Mouse (Mus musculus) intestine, postnatal 0 days (tissue): ENCODE data around the gene Rad51b. TPM values are rescaled to one million over a fixed set of nuclear protein-coding genes. Genes with fewer than 3 reads are reported as not detected.
A peak's percentile ranks its signal among the peaks of the same experiment; 100 is the strongest.

Experiments
- ATAC-seq: fragments of 200-750 bp; cut with Nextera tagmentation; 2 replicates; pipeline ENCODE4 v1.8.0; 2017; ENCODE audit warnings: mild to moderate bottlenecking, moderate TSS enrichment, moderate library complexity
- H3K27ac ChIP-seq: fragments of 300-500 bp; sonication (generic); 2 replicates; pipeline ENCODE4 v1.5.1; 2014; ENCODE audit warnings: mild to moderate bottlenecking, low read depth, low read length, moderate library complexity
- H3K27me3 ChIP-seq: fragments of 300-500 bp; sonication (generic); replicated peaks from 2 replicates; pipeline ENCODE4 v1.6.1; 2014; ENCODE audit warnings: low read length, mixed read lengths; ENCODE audit not compliant: control insufficient read depth, insufficient read depth
- H3K36me3 ChIP-seq: fragments of 300-500 bp; sonication (generic); 2 replicates; pipeline ENCODE4 v1.6.1; 2014; ENCODE audit warnings: mild to moderate bottlenecking, moderate library complexity; ENCODE audit not compliant: control insufficient read depth, insufficient read depth
- H3K4me1 ChIP-seq: fragments of 300-500 bp; sonication (generic); replicated peaks from 2 replicates; pipeline ENCODE4 v1.6.1; 2014; ENCODE audit warnings: antibody characterized with exemption, low read length, mixed read lengths; ENCODE audit not compliant: control insufficient read depth, insufficient read depth
- H3K4me2 ChIP-seq: fragments of 300-500 bp; sonication (generic); replicated peaks from 2 replicates; pipeline ENCODE4 v1.6.1; 2014; ENCODE audit warnings: low read depth, mild to moderate bottlenecking, moderate library complexity
- H3K4me3 ChIP-seq: fragments of 300-500 bp; sonication (generic); 2 replicates; pipeline ENCODE4 v1.5.1; 2014; ENCODE audit warnings: low read depth, low read length
- H3K9ac ChIP-seq: fragments of 300-500 bp; sonication (generic); 2 replicates; pipeline ENCODE4 v1.6.1; 2014; ENCODE audit warnings: mild to moderate bottlenecking, low read depth, low read length
- H3K9me3 ChIP-seq: fragments of 300-500 bp; sonication (generic); 2 replicates; pipeline ENCODE4 v1.6.1; 2016; ENCODE audit warnings: mixed run types; ENCODE audit not compliant: control insufficient read depth
- CTCF ChIP-seq: sonication (generic); IDR thresholded peaks from 2 replicates; pipeline ENCODE4 v1.5.1; 2016; ENCODE audit warnings: low read depth, mild to moderate bottlenecking, control low read depth, antibody characterized with exemption, moderate library complexity
- WGBS: fragments of 180-500 bp; shearing (Covaris S2); extraction: QIAGEN DNeasy Blood & Tissue Kit; methylation state at CpG from one replicate; pipeline ENCODE4 v1.1.7; 2014; 5-methylcytosine and 5-hydroxymethylcytosine counted together
- polyA plus RNA-seq: library from polyadenylated mRNA; unstranded; fragments of >200 nt; fragmentation: Nextera tagmentation; extraction: Ambion mirVana; gene quantifications from 2 replicates; pipeline ENCODE4 v1.2.1, GENCODE M21; 2015

The Rad51b gene
- polyA plus RNA-seq, 1 experiment from 2014 or later: 1.9 TPM

GRCm38 (mm10) chr12:79808426-79809398 lies 511.6 kb downstream of the Rad51b start:
- Histone ChIP-seq H3K4me2 (no peak overlapping the region), H3K4me3 (no peak overlapping the region), H3K27ac (no peak overlapping the region), H3K27me3 (no peaks in the 10 kb centered on the region), H3K4me1 (0 out of 2 replicates have a peak, but pooled peaks cover 4% of the 10 kb centered on the region), H3K9ac (no peak overlapping the region), H3K36me3 (no peaks in the 10 kb centered on the region; the same call in 1 of the 2 replicates), H3K9me3 (no peaks in the 10 kb centered on the region)
- ATAC-seq: no peak
- TF ChIP-seq CTCF: no peak
- WGBS: 86% methylated on average over 18 of the region's 18 CpGs

- ATAC-seq: no peak
- no peak for TF ChIP-seq CTCF
- Histone ChIP-seq H3K9me3 (no peaks in the 10 kb centered on the region), H3K36me3 (no peaks in the 10 kb centered on the region; the same call in 1 of the 2 replicates), H3K4me1 (0 out of 2 replicates have a peak, but pooled peaks cover 4% of the 10 kb centered on the region), H3K4me3 (no peak overlapping the region), H3K4me2 (no peak overlapping the region), H3K27ac (no peak overlapping the region), H3K9ac (no peak overlapping the region), H3K27me3 (no peaks in the 10 kb centered on the region)
- WGBS: 84% methylated on average over 5 of the region's 5 CpGs
Observed at GRCm38 (mm10) chr12:79809518-79809917, 512.4 kb downstream of the Rad51b start.

- WGBS: 89% methylated on average over 8 of the region's 8 CpGs
- Histone ChIP-seq H3K4me3 (no peak overlapping the region), H3K36me3 (no peaks in the 10 kb centered on the region; the same call in 1 of the 2 replicates), H3K4me1 (no peaks in the 10 kb centered on the region), H3K9ac (no peak overlapping the region), H3K27ac (no peak overlapping the region), H3K4me2 (no peak overlapping the region), H3K9me3 (no peaks in the 10 kb centered on the region), H3K27me3 (no peaks in the 10 kb centered on the region)
- no peak for ATAC-seq
- TF ChIP-seq CTCF: no peak
Observed at GRCm38 (mm10) chr12:79812422-79812821, 515.3 kb downstream of the Rad51b start.

DNA sequence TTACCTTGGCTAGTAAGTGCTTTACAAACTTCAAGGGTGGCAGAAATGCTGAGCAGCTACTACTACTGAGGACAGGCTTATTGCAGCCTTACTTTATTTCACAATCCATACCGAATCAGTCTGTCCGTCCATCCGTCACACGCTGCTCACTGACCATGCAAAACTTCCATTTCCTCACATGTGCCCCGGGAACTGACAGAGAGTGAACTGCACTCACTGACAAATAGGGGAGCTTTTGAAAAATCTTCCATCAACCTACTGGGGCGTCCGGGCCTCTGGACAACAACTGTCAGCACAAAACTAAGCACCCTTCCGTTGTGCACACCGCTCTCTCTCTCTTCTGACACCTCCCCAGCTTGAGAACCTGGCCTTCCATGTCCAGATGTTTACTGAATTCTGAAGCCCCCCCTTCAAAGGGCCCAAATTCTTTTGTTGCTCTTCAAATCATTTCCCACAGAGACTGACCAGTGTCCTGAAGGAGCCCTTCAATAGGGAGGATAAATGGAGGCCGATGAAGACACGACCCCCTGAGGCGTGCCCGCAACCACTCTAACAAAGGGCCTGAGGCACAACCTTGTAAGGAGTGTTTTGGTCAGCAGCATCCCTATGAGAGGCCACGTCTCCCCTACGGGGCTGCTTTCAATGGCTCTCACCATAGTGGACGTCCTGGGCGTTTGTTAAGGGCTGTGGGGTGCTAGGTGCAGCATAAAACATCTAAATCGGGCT lies 515.9 kb downstream of the Rad51b start:
- no peaks in the 10 kb centered on the region for H3K27me3 ChIP-seq
- no peaks in the 10 kb centered on the region for H3K9me3 ChIP-seq
- no peaks in the 10 kb centered on the region for H3K4me1 ChIP-seq
- TF ChIP-seq CTCF: no peak
- 86% methylated on average over 18 of the region's 18 CpGs for WGBS
- H3K9ac ChIP-seq: no peak overlapping the region
- H3K27ac ChIP-seq: no peak overlapping the region
- H3K4me3 ChIP-seq: no peak overlapping the region
- no peak for ATAC-seq
- H3K4me2 ChIP-seq: no peak overlapping the region
- no peaks in the 10 kb centered on the region; the same call in 1 of the 2 replicates for H3K36me3 ChIP-seq

DNA sequence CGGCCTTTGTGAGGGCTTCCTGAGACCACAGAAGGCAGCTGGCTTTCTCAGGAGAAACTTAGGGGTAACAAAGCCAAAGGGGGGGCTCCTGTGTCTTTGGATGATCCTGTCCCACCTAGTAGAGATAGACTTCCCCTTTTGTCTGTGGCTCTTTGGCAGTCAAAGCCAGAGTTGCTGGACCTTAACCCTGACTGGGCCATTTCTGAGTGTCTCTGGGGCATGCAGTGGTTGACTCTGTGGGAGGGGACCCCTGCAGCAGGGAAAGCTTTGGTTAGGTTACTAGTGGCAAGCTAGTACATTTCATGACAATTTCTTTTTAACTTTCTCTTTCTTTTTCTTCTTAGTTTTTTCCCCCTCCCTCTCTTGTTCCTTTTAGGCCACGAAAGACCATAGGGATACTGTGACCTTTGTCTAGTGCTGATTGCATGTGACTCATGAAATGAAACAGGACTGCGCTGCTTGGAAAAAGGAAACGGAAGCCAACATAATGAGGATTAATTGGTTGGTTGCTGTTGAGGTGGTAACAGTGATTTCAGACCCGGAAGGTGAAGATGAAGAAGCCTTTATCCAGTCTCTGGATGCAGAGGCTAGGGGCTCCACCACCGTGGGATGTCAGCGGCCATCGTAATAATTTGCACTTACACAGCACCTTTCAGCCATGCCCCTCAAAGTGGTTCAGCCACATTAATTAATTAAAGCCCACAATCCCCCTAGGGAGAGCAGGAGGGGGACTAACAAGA lies 516.7 kb downstream of the Rad51b start:
- no peaks in the 10 kb centered on the region for H3K27me3 ChIP-seq
- H3K4me2 ChIP-seq: no peak overlapping the region
- H3K36me3 ChIP-seq: no peaks in the 10 kb centered on the region
- ATAC-seq: peak; percentile 69; the same call in 1 of the 2 replicates
- H3K9ac ChIP-seq: no peak overlapping the region
- H3K9me3 ChIP-seq: no peaks in the 10 kb centered on the region
- H3K27ac ChIP-seq: no peak overlapping the region
- H3K4me1 ChIP-seq: no peaks in the 10 kb centered on the region
- no peak overlapping the region for H3K4me3 ChIP-seq
- 58% methylated on average over 8 of the region's 8 CpGs for WGBS
- TF ChIP-seq CTCF: no peak
